Mouse (Mus musculus): ENCODE data around the gene Kif27. TPM values are rescaled to one million over a fixed set of nuclear protein-coding genes. Genes with fewer than 3 reads are reported as not detected.
"Not testable (repeated sequence)": the region's sequence is repeated elsewhere in the genome, so short reads cannot be mapped to it uniquely, and the experiment has no call there.

The Kif27 gene
- polyA plus RNA-seq (2011; ENCODE audit: insufficient read depth, insufficient read length, low read depth, missing spikeins) = 1.4 and 2.2 TPM in 2 replicates

- H3K4me3 ChIP-seq (ENCODE audit: low read depth, low read length) = peak within 1 kb of the TSS; percentile 64
- peak within 1 kb of the TSS; percentile 19 for H3K27ac ChIP-seq (ENCODE audit: insufficient read depth, low read length)
- no peaks in the 10 kb centered on the region for H3K9me3 ChIP-seq (replicated peaks; ENCODE audit: control insufficient read depth, insufficient read depth, low read length, poor library complexity, severe bottlenecking)
- H3K27me3 ChIP-seq (ENCODE audit: control insufficient read depth, insufficient read depth, low read length, poor library complexity, severe bottlenecking) = no peaks in the 10 kb centered on the region
- no peaks in the 10 kb centered on the region for H3K36me3 ChIP-seq (ENCODE audit: control insufficient read depth, insufficient read depth, low read length, poor library complexity, severe bottlenecking)
- TF ChIP-seq POLR2A (IDR thresholded peaks at IDR 0.05; ENCODE audit: insufficient read depth, low read length) = no peak
- no peak for TF ChIP-seq EP300 (IDR thresholded peaks at IDR 0.05; ENCODE audit: insufficient read depth, low read depth, low read length)
- TF ChIP-seq CTCF (IDR thresholded peaks at IDR 0.05; ENCODE audit: low read depth, low read length) = no peak
- no peaks in the 10 kb centered on the region for H3K4me1 ChIP-seq (ENCODE audit: control insufficient read depth, insufficient read depth, low read length)
- H3K9ac ChIP-seq (ENCODE audit: low read depth, poor library complexity, severe bottlenecking) = peak within 1 kb of the TSS; percentile 53
Measured at GRCm38 (mm10) chr13:58358629-58359303, at the start of gene Kif27. Gene Kif27, minus strand, starts transcription at chr13:58359122.

- H3K9me3 ChIP-seq (replicated peaks; ENCODE audit: control insufficient read depth, insufficient read depth, low read length, poor library complexity, severe bottlenecking) = not testable (repeated sequence)
Measured at GRCm38 (mm10) chr13:58403243-58403642, 44.3 kb upstream of the Kif27 start, which contains the start of gene Hnrnpk. Gene Hnrnpk, minus strand, starts transcription at chr13:58403343.

DNA sequence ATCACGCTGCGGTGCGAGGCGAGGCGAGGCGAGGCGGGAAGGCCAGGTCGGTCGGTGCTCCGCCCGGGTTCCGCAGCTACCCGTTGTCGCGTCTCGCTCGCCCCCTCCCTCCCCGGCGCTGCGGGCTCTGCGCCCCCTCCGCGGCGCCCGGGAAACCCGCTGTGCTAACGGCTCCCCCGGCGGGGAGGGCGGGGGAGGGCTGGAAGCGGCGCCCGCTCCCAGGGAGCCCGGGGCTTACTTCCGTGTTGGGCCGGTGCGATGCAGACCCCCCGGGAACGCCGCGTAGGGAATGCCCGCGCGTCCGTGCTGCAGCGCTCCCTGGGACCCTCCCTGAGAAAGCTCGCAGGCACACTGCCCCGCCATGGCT lies 43.8 kb upstream of the Kif27 start:
- Histone ChIP-seq H3K9me3 (replicated peaks; ENCODE audit: control insufficient read depth, insufficient read depth, low read length, poor library complexity, severe bottlenecking) (no peaks in the 10 kb centered on the region), H3K36me3 (ENCODE audit: control insufficient read depth, insufficient read depth, low read length, poor library complexity, severe bottlenecking) (peaks cover 15% of the 10 kb centered on the region), H3K4me3 (ENCODE audit: low read depth, low read length) (peak overlapping the region; percentile 75), H3K9ac (ENCODE audit: low read depth, poor library complexity, severe bottlenecking) (peak overlapping the region; percentile 96), H3K27me3 (ENCODE audit: control insufficient read depth, insufficient read depth, low read length, poor library complexity, severe bottlenecking) (no peaks in the 10 kb centered on the region), H3K27ac (ENCODE audit: insufficient read depth, low read length) (peak overlapping the region; percentile 60), H3K4me1 (ENCODE audit: control insufficient read depth, insufficient read depth, low read length) (no peaks in the 10 kb centered on the region)
- TF ChIP-seq POLR2A (IDR thresholded peaks at IDR 0.05; ENCODE audit: insufficient read depth, low read length) (no peak), CTCF (IDR thresholded peaks at IDR 0.05; ENCODE audit: low read depth, low read length) (no peak), EP300 (IDR thresholded peaks at IDR 0.05; ENCODE audit: insufficient read depth, low read depth, low read length) (no peak)

More at GRCm38 (mm10) chr13:58403243-58403642, 44.3 kb upstream of the Kif27 start, which contains the start of gene Hnrnpk:
- Histone ChIP-seq H3K4me3 (ENCODE audit: low read depth, low read length) (peak within 1 kb of the TSS; percentile 90), H3K27ac (ENCODE audit: insufficient read depth, low read length) (peak within 1 kb of the TSS; percentile 68), H3K36me3 (ENCODE audit: control insufficient read depth, insufficient read depth, low read length, poor library complexity, severe bottlenecking) (peaks cover 12% of the 10 kb centered on the region), H3K9ac (ENCODE audit: low read depth, poor library complexity, severe bottlenecking) (peak within 1 kb of the TSS; percentile 96)
- H3K4me1 ChIP-seq (ENCODE audit: control insufficient read depth, insufficient read depth, low read length); H3K27me3 ChIP-seq (ENCODE audit: control insufficient read depth, insufficient read depth, low read length, poor library complexity, severe bottlenecking): not testable (repeated sequence)

DNA sequence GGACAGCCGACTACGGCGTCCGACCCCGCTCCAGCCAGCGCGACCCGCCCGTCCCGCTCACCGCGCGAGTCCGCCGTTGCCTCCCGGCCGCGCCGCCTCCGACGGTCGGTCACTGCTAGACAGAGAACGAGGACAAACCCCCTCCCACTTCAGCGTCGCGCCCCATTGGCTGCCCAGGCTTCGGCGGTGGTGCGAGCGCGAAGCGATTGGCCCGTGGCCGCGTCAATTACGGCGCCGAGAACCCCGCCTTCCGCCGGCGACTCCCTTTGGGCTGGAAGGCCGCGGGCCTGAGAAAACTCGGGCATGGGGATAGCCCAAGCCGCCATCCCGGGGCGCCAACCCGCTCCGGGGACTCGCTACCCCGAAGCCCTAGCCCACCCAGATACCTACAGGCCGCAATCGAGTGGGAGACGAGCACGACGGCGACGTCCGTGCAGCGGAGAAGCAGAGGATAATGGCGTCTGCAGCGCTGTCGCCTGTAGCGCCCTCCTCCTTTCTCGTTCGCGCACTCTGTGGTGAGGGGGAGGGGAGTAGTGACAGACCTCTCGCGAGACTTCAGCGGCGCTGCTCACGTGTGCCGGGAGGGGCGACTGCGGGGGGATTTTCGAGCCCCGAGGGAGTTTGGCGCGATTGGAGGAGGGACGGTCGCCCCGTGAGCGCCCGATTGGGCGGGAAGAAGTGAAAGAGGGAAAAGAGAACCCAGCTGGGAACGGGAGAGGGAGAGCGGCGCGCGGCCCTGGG lies 43.3 kb upstream of the Kif27 start, which contains the start of gene Rmi1:
Rmi1 (plus strand) TSS at position 246 of the 741 bp plus-strand sequence.
- peak within 1 kb of the TSS; percentile 90 for H3K4me3 ChIP-seq (ENCODE audit: low read depth, low read length)
- H3K4me1 ChIP-seq (ENCODE audit: control insufficient read depth, insufficient read depth, low read length) = no peaks in the 10 kb centered on the region
- no peaks in the 10 kb centered on the region for H3K27me3 ChIP-seq (ENCODE audit: control insufficient read depth, insufficient read depth, low read length, poor library complexity, severe bottlenecking)
- H3K36me3 ChIP-seq (ENCODE audit: control insufficient read depth, insufficient read depth, low read length, poor library complexity, severe bottlenecking) = peaks cover 21% of the 10 kb centered on the region
- peak within 1 kb of the TSS; percentile 96 for H3K9ac ChIP-seq (ENCODE audit: low read depth, poor library complexity, severe bottlenecking)
- peak; percentile 78 for TF ChIP-seq EP300 (IDR thresholded peaks at IDR 0.05; ENCODE audit: insufficient read depth, low read depth, low read length)
- no peak for TF ChIP-seq CTCF (IDR thresholded peaks at IDR 0.05; ENCODE audit: low read depth, low read length)
- TF ChIP-seq POLR2A (IDR thresholded peaks at IDR 0.05; ENCODE audit: insufficient read depth, low read length) = peak; percentile 89
- H3K27ac ChIP-seq (ENCODE audit: insufficient read depth, low read length) = peak within 1 kb of the TSS; percentile 68
- H3K9me3 ChIP-seq (replicated peaks; ENCODE audit: control insufficient read depth, insufficient read depth, low read length, poor library complexity, severe bottlenecking) = no peaks in the 10 kb centered on the region

- Histone ChIP-seq H3K9me3 (replicated peaks; ENCODE audit: control insufficient read depth, insufficient read depth, low read length, poor library complexity, severe bottlenecking) (no peaks in the 10 kb centered on the region), H3K36me3 (ENCODE audit: control insufficient read depth, insufficient read depth, low read length, poor library complexity, severe bottlenecking) (peaks cover 29% of the 10 kb centered on the region), H3K27ac (ENCODE audit: insufficient read depth, low read length) (peak overlapping the region; percentile 9; the same call in 1 of the 2 replicates), H3K4me1 (ENCODE audit: control insufficient read depth, insufficient read depth, low read length) (no peaks in the 10 kb centered on the region), H3K9ac (ENCODE audit: low read depth, poor library complexity, severe bottlenecking) (peak overlapping the region; percentile 96), H3K27me3 (ENCODE audit: control insufficient read depth, insufficient read depth, low read length, poor library complexity, severe bottlenecking) (no peaks in the 10 kb centered on the region), H3K4me3 (ENCODE audit: low read depth, low read length) (peak overlapping the region; percentile 90)
- TF ChIP-seq CTCF (IDR thresholded peaks at IDR 0.05; ENCODE audit: low read depth, low read length) = no peak
- no peak for TF ChIP-seq EP300 (IDR thresholded peaks at IDR 0.05; ENCODE audit: insufficient read depth, low read depth, low read length)
- TF ChIP-seq POLR2A (IDR thresholded peaks at IDR 0.05; ENCODE audit: insufficient read depth, low read length) = no peak
Measured at GRCm38 (mm10) chr13:58401135-58402002, 42.4 kb upstream of the Kif27 start.
